ENCODE assay signal across 11 mouse cellular contexts in genomic region chr12:84178652-84179445, GRCm38 (mm10). TPM values are rescaled to one million over a fixed set of nuclear protein-coding genes. Genes with fewer than 3 reads are reported as not detected.
DNase-seq lines count a peak whose midpoint lies in the region; ATAC-seq lines count a peak whose summit lies in the region.
"Had no signal": no experiment of that assay in that cellular context is flagged by ENCODE, and none has a peak within 500 bp of the region (broad histone marks: within the 10 kb centered on the region; RNA-seq: fewer than 3 reads in every experiment).

No protein-coding gene starts in this region.

- peaks cover 80% of the 10 kb centered on the region for H3K4me1 ChIP-seq in heart, embryonic 10.5 days
- peaks cover 86% of the 10 kb centered on the region for H3K4me1 ChIP-seq in liver, embryonic 11.5 days (replicated peaks; ENCODE audit: control insufficient read depth, insufficient read depth, low read length)

- H3K4me3 ChIP-seq in heart, embryonic 10.5 days: peak overlapping the region; percentile 9; the same call in 1 of the 2 replicates
- H3K4me3 ChIP-seq in liver, embryonic 11.5 days (ENCODE audit: low read depth, low read length): no peak overlapping the region
- H3K4me3 ChIP-seq: left cerebral cortex, adult 2 months; neural tube, embryonic 12.5 days had no signal

- WGBS in heart, embryonic 10.5 days: 52% methylated on average over 10 of the region's 10 CpGs
- WGBS in liver, embryonic 11.5 days: 56% methylated on average over 10 of the region's 10 CpGs

- intact Hi-C loops in heart, postnatal 36 days (cut with DNase I): no loop called here

- no peaks in the 10 kb centered on the region for H3K27me3 ChIP-seq in heart, embryonic 10.5 days (ENCODE audit: insufficient read depth, poor library complexity, severe bottlenecking)
- H3K27me3 ChIP-seq in liver, embryonic 11.5 days (replicated peaks; ENCODE audit: control insufficient read depth, insufficient read depth, low read length): no peaks in the 10 kb centered on the region
- H3K27me3 ChIP-seq: neural tube, embryonic 12.5 days had no signal

- no peak for ATAC-seq in liver, embryonic 11.5 days (replicated peaks; ENCODE audit: low FRiP score)
- ATAC-seq in erythroid progenitor cell, adult 5-6 weeks (replicated peaks; ENCODE audit: low FRiP score, poor library complexity, severe bottlenecking): no peak

- H3K9ac ChIP-seq in liver, embryonic 11.5 days (ENCODE audit: low read depth, low read length): peak overlapping the region; percentile 26; the same call in 1 of the 2 replicates
- H3K9ac ChIP-seq: neural tube, embryonic 12.5 days had no signal

- no peak for DNase-seq in heart, embryonic 10.5 days (ENCODE audit: low spot score)
- no peak for DNase-seq in heart, postnatal 36 days
- DNase-seq in right cerebral cortex, postnatal 14 days: peak; percentile 5
- DNase-seq in right cerebral cortex, adult 18-20 months: no peak
- no peak for DNase-seq in liver, embryonic 11.5 days (ENCODE audit: low spot score)
- no peak for DNase-seq in layer of hippocampus, postnatal 25 days (ENCODE audit: extremely low spot score in 1 of 2, low spot score in 1 of 2)
- DNase-seq: cerebellum, postnatal 36 days; thymus, adult 18-20 months had no signal

- peaks cover 3% of the 10 kb centered on the region for H3K36me3 ChIP-seq in heart, embryonic 10.5 days
- H3K36me3 ChIP-seq in liver, embryonic 11.5 days (ENCODE audit: control insufficient read depth, insufficient read depth, low read length): peaks cover 3% of the 10 kb centered on the region

- no peaks in the 10 kb centered on the region for H3K9me3 ChIP-seq in heart, embryonic 10.5 days
- H3K9me3 ChIP-seq in liver, embryonic 11.5 days (ENCODE audit: control insufficient read depth, low read length): no peaks in the 10 kb centered on the region
- H3K9me3 ChIP-seq: neural tube, embryonic 12.5 days had no signal

- H3K27ac ChIP-seq in heart, embryonic 10.5 days: peak overlapping the region; percentile 95
- no peak overlapping the region; the same call in 1 of the 2 replicates for H3K27ac ChIP-seq in liver, embryonic 11.5 days (ENCODE audit: low read depth, low read length)
- H3K27ac ChIP-seq: neural tube, embryonic 12.5 days had no signal

- peak overlapping the region; percentile 20 for H3K4me2 ChIP-seq in liver, embryonic 11.5 days
- H3K4me2 ChIP-seq: neural tube, embryonic 12.5 days had no signal

RNA-seq across cellular contexts. Expression of gene Pnma1, which starts 30.6 kb away (rescaled TPM):
- polyA plus RNA-seq in heart, embryonic 10.5 days (2016; fragmentation: Nextera tagmentation; extraction: Ambion mirVana): 0.71 and 1.1 TPM in 2 replicates
- under 1 TPM; 0.11 to 0.22 TPM for total RNA-seq in heart, postnatal 36 days (2021)
- polyA plus RNA-seq in liver, embryonic 11.5 days (2014; fragmentation: Nextera tagmentation; extraction: Ambion mirVana): 0.27 and 0.53 TPM in 2 replicates
- 8.4 and 11.9 TPM in 2 replicates for total RNA-seq in erythroid progenitor cell, adult 5-6 weeks (2015; ENCODE audit: low replicate concordance)
- total RNA-seq in erythroid progenitor cell, adult 5-6 weeks (2017; ENCODE audit: low replicate concordance): 13.5 and 15.9 TPM in 2 replicates
- total RNA-seq in layer of hippocampus, postnatal 25 days (2021): 1 to 10 TPM; 3.8 to 4.5 TPM

RNA-seq across cellular contexts. Expression of gene Elmsan1, which starts 39.8 kb away (rescaled TPM):
- 8.0 and 10.5 TPM in 2 replicates for polyA plus RNA-seq in heart, embryonic 10.5 days (2016; fragmentation: Nextera tagmentation; extraction: Ambion mirVana)
- total RNA-seq in heart, postnatal 36 days (2021): 10 to 100 TPM; 15.6 to 15.9 TPM
- polyA plus RNA-seq in liver, embryonic 11.5 days (2014; fragmentation: Nextera tagmentation; extraction: Ambion mirVana): 12.6 and 13.4 TPM in 2 replicates
- total RNA-seq in erythroid progenitor cell, adult 5-6 weeks (2015; ENCODE audit: low replicate concordance): 20.9 and 23.5 TPM in 2 replicates
- total RNA-seq in erythroid progenitor cell, adult 5-6 weeks (2017; ENCODE audit: low replicate concordance): 29.0 and 51.1 TPM in 2 replicates
- total RNA-seq in layer of hippocampus, postnatal 25 days (2021): 10 to 100 TPM; 21.0 to 21.7 TPM
